Mouse (Mus musculus): Measurements from ENCODE around the gene Cables2. TPM values are rescaled to one million over a fixed set of nuclear protein-coding genes. Genes with fewer than 3 reads are reported as not detected.

Gene Cables2
- total RNA-seq, 2 experiments from 2014 or later: 13.0 to 13.8 TPM

- intact Hi-C loops (cut with DNase I): no loop called here
- no peak for DNase-seq (ENCODE audit: low spot score)
Measured at GRCm38 (mm10) chr2:180233101-180233904, 40.0 kb downstream of the Cables2 start.

- DNase-seq (ENCODE audit: low spot score): no peak
- intact Hi-C loops (cut with DNase I): no loop called here
Measured at GRCm38 (mm10) chr2:180230482-180230881, 42.8 kb downstream of the Cables2 start.

GRCm38 (mm10) chr2:180229129-180229528 is 44.2 kb downstream of the Cables2 start:
- intact Hi-C loops (cut with DNase I): loop anchor here (2.0 kb wide), 1 partner anchor 22 kb away; no protein-coding TSS in a partner anchor
- DNase-seq (ENCODE audit: low spot score): no peak

- DNase-seq (ENCODE audit: low spot score): no peak
- intact Hi-C loops (cut with DNase I): loop anchor here (2.0 kb wide), 1 partner anchor 22 kb away; no protein-coding TSS in a partner anchor
Measured at GRCm38 (mm10) chr2:180228592-180228991, 44.7 kb downstream of the Cables2 start.

GRCm38 (mm10) chr2:180228060-180228458 is 45.2 kb downstream of the Cables2 start:
- intact Hi-C loops (cut with DNase I): loop anchor here (2.0 kb wide), 1 partner anchor 23 kb away; no protein-coding TSS in a partner anchor

GRCm38 (mm10) chr2:180227262-180228059 is 45.8 kb downstream of the Cables2 start:
- intact Hi-C loops (cut with DNase I): loop anchor here (2.0 kb wide), 1 partner anchor 23 kb away; no protein-coding TSS in a partner anchor
- DNase-seq (ENCODE audit: low spot score): no peak

More at GRCm38 (mm10) chr2:180228060-180228458, 45.2 kb downstream of the Cables2 start:
- DNase-seq (ENCODE audit: low spot score): no peak

DNA sequence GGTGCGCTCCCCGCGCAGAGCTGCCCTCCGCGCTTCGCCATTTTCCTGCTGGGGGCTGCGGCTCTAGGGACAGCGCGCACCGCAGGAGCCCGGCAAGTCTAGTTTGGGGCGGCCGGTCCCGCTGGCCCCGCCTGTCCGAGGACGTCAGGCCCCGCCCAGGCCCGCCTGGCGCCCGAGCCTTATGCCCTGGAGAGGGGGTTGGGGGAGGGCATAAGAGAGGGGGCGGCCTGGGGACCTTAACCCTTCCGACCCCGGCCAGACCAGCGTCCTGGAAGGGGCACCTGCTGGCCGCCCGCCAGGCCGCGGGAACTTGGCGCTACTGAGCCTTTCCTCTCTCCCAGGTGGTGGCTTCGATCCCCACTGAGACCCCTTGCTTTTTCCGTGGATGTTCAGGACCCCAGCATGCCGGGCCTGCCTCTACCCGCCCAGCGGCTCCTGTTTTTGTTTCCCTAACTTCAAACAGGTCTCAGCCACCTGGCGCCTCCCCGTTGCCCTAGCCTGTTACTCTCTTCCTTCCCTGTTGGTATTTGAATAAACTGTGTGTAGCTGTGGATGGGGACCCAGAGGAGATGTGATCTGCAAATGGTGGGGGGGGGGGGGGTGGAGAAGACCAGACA is 47.4 kb downstream of the Cables2 start, which contains the start of gene Lama5:
Lama5 (minus strand) TSS at position 98 of the 617 bp plus-strand sequence.
- intact Hi-C loops (cut with DNase I): loop anchor here (2.0 kb wide), 1 partner anchor 17 kb away; no protein-coding TSS in a partner anchor
- no peak for DNase-seq (ENCODE audit: low spot score)

DNA sequence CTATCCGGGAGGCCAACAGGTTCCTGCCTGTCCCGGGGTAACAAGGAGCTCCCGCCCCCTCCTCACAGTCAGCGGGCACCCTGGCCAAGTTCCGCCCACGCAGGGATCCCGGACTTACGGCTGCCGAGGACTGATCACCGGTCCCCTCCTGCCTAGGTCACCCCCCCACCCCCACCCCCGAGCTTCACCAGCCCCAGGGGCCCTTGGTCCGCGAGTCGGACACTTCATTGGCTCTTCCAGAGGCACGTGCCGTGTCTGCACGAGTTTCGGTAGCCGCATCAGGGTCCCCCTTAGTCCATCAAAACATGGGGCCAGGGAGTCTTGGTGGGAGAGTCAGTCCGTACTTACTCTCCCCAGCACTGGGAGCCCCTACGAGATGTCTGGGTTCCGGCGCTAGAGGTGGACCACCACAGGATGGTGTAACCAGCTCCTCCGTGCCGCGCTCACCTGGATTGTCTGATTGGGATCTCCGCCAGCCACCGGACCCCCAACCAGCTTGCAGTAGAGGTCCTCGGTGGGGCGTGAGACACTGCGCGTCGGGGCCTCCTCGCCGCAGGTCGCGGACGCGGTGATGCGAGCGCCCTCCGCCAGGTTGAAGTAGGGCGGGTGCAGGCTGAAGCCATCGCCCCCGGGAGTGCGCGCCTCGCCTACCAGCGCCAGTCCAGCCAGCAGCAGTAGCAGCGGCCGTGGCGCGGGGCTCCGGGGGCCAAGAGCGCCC is 48.1 kb downstream of the Cables2 start:
- DNase-seq (ENCODE audit: low spot score): no peak
- intact Hi-C loops (cut with DNase I): loop anchor here (2.0 kb wide), 1 partner anchor 16 kb away; no protein-coding TSS in a partner anchor

DNA sequence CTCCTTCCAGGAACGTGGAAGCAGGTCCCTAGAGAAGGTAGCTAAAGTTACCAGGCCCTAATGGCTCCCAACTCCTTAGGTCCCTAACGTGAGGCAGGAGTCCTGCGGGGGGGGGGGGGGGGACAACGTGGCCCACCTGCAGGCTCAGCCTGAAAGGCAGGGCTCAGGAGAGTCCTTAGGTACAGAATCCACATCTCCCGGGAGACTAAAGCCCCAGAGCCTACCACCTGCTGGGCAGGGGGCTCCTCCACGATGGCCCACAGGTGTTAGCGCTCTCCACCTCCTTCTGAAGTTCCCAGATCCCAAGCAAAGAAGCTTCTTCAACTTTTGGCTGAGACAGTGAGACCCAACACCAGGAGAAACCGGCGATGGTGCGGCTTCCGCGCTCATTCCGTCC is 48.7 kb downstream of the Cables2 start:
- intact Hi-C loops (cut with DNase I): loop anchor here (2.0 kb wide), 1 partner anchor 16 kb away; no protein-coding TSS in a partner anchor
- DNase-seq (ENCODE audit: low spot score): no peak

GRCm38 (mm10) chr2:180222250-180222649 is 51.0 kb downstream of the Cables2 start:
- intact Hi-C loops (cut with DNase I): no loop called here
- no peak for DNase-seq (ENCODE audit: low spot score)

- intact Hi-C loops (cut with DNase I): no loop called here
- DNase-seq (ENCODE audit: low spot score): no peak
Measured at GRCm38 (mm10) chr2:180221051-180221450, 52.2 kb downstream of the Cables2 start.

DNA sequence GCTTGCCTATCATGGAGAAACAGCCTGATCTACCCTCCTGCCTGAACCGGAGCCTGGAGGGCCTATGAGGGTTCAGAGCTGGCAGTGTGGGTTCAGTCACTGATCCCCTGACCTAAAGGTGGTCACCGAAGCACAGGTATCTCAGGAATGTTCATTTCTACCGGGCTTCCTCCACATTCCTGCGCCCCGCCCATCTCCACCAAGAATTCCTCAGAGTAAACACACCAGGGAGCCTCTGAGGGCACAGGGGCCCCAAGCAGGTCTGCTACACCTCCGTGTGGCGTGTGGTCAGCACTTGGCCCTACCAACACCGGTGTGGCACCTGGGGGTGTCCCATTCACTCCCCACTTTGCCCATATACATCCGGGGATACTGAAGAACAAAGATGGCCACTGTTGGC is 53.1 kb downstream of the Cables2 start:
- intact Hi-C loops (cut with DNase I): no loop called here
- DNase-seq (ENCODE audit: low spot score): no peak

GRCm38 (mm10) chr2:180219145-180219943 is 54.0 kb downstream of the Cables2 start:
- no peak for DNase-seq (ENCODE audit: low spot score)
- intact Hi-C loops (cut with DNase I): no loop called here

- no peak for DNase-seq (ENCODE audit: low spot score)
- intact Hi-C loops (cut with DNase I): no loop called here
Measured at GRCm38 (mm10) chr2:180218677-180219076, 54.6 kb downstream of the Cables2 start.

DNA sequence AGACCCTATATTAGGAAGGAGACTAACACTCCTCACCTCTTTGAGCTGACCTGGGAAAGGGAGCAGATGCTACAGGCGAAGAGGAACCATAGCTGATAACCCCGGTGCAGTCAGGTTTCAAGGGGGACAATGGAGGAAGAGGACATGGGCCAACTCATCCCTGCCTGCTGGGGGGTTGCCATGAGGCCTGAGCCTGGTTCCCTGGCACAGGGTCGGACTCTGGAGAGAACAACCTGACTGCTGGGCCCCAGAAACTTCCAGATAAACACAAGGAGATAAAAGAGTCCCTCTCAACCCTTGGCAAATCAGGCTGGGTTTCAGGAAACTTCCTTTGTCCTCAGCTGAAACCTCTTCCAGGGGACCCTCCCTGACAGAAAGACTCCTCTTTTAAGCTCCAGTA is 55.1 kb downstream of the Cables2 start:
- DNase-seq (ENCODE audit: low spot score): no peak
- intact Hi-C loops (cut with DNase I): no loop called here

DNA sequence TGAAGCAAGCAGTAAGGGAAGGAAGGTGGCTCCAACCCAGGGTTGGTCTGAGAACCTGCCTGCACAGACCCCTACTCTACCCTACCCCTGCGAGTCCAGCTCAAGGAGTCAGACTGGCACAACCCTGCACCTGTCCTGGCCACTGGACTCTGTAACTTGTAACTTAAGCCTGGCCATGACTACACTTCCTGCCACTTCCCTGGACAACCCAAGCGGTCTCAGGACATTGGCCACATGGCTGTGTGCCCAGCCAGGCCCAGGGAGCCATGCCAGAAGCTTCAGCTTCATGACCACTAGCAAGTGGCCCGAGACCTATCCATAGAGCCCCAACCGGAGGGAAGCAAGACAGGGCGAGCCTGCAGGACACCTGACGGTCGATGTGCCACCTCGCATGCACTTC is 55.7 kb downstream of the Cables2 start:
- intact Hi-C loops (cut with DNase I): no loop called here
- peak; percentile 74 for DNase-seq (ENCODE audit: low spot score)

- intact Hi-C loops (cut with DNase I): no loop called here
- DNase-seq (ENCODE audit: low spot score): no peak
Measured at GRCm38 (mm10) chr2:180216921-180217320, 56.4 kb downstream of the Cables2 start.

- intact Hi-C loops (cut with DNase I): no loop called here
- DNase-seq (ENCODE audit: low spot score): peak; percentile 64
Measured at GRCm38 (mm10) chr2:180215951-180216350, 57.3 kb downstream of the Cables2 start.
